Mouse (Mus musculus): Measurements from ENCODE around the gene Gm49405. TPM values are rescaled to one million over a fixed set of nuclear protein-coding genes. Genes with fewer than 3 reads are reported as not detected.
A peak's percentile ranks its signal among the peaks of the same experiment; 100 is the strongest.
"Not testable (repeated sequence)": the region's sequence is repeated elsewhere in the genome, so short reads cannot be mapped to it uniquely, and the experiment has no call there.

Gene Gm49405
- total RNA-seq (2021): 1 to 10 TPM; 1.2 to 1.6 TPM
- long read RNA-seq, experiment 1, partial matches to known transcripts: 1 of 1 reads
- long read RNA-seq, experiment 1, other reads (novel, unspliced or antisense): 0 of 1 reads
- long read RNA-seq, experiment 2: 0 reads

GRCm38 (mm10) chr19:4000119-4000900 is at the start of gene Gm49405, which contains the start of gene Nudt8:
TSS of gene Gm49405 (plus strand) at chr19:4000626.
TSS of gene Nudt8 (plus strand) at chr19:4000580.
- intact Hi-C loops (cut with DNase I): no loop called here
- peak; percentile 94 to 97 for DNase-seq (ENCODE audit: low spot score in 2 of 2)

GRCm38 (mm10) chr19:3951461-3951860 is 49.0 kb upstream of the Gm49405 start:
- DNase-seq (ENCODE audit: low spot score in 2 of 2): no peak

GRCm38 (mm10) chr19:3952099-3952498 is 48.3 kb upstream of the Gm49405 start:
- intact Hi-C loops (cut with DNase I): loop anchor here (10.0 kb wide), 1 partner anchor 133 kb away; the partner anchor contains the start of gene Cabp2
- no peak for DNase-seq (ENCODE audit: low spot score in 2 of 2)

More at GRCm38 (mm10) chr19:3951461-3951860, 49.0 kb upstream of the Gm49405 start:
- intact Hi-C loops (cut with DNase I): loop anchor here (10.0 kb wide), 1 partner anchor 133 kb away; the partner anchor contains the start of gene Cabp2

GRCm38 (mm10) chr19:3955033-3955432 is 45.4 kb upstream of the Gm49405 start:
- intact Hi-C loops (cut with DNase I): loop anchor here (10.0 kb wide), 1 partner anchor 130 kb away; the partner anchor contains the start of gene Cabp2
- DNase-seq (ENCODE audit: low spot score in 2 of 2): no peak

DNA sequence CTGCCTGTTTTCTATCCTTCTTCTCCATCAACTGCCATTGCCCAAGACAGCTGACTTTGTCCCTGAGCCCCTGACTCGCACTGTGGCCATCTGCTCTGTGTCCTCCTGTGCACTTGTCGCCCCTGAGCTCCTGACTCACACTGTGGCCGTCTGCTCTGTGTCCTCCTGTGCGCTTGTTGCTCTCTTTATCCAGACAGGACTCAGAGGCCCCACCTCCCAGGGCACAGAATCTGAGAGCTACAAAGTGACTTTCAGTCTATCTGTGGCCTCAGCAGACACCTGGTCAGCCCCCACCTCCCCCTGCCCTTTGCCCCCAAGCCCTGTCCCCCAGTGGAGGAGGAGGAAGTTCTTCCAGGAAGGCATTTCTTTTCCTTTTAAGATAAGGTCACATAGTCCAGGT is 44.6 kb upstream of the Gm49405 start:
- intact Hi-C loops (cut with DNase I): loop anchor here (10.0 kb wide), 1 partner anchor 129 kb away; the partner anchor contains the start of gene Cabp2
- DNase-seq (ENCODE audit: low spot score in 2 of 2): no peak

GRCm38 (mm10) chr19:3957296-3958036 is 43.0 kb upstream of the Gm49405 start:
- DNase-seq (ENCODE audit: low spot score in 2 of 2): not testable (repeated sequence)

GRCm38 (mm10) chr19:3958470-3958869 is 42.0 kb upstream of the Gm49405 start, which contains the start of gene Aldh3b3:
TSS of gene Aldh3b3 (plus strand) at chr19:3958645.
- DNase-seq (ENCODE audit: low spot score in 2 of 2): no peak
- intact Hi-C loops (cut with DNase I): loop anchor here (10.0 kb wide), 1 partner anchor 126 kb away; the partner anchor contains the start of gene Cabp2

More at GRCm38 (mm10) chr19:3957296-3958036, 43.0 kb upstream of the Gm49405 start:
- intact Hi-C loops (cut with DNase I): loop anchor here (10.0 kb wide), 1 partner anchor 127 kb away; the partner anchor contains the start of gene Cabp2

GRCm38 (mm10) chr19:3959030-3959429 is 41.4 kb upstream of the Gm49405 start:
- intact Hi-C loops (cut with DNase I): loop anchor here (10.0 kb wide), 1 partner anchor 126 kb away; the partner anchor contains the start of gene Cabp2
- no peak for DNase-seq (ENCODE audit: low spot score in 2 of 2)

- intact Hi-C loops (cut with DNase I): no loop called here
- no peak for DNase-seq (ENCODE audit: low spot score in 2 of 2)
These were observed 40.2 kb upstream of the Gm49405 start for GRCm38 (mm10) chr19:3960211-3960610.

GRCm38 (mm10) chr19:3961805-3962204 is 38.6 kb upstream of the Gm49405 start:
- DNase-seq (ENCODE audit: low spot score in 2 of 2); intact Hi-C loops (cut with DNase I): not testable (repeated sequence)

GRCm38 (mm10) chr19:3962469-3962868 is 38.0 kb upstream of the Gm49405 start:
- peak in 1 of 2 experiments; percentile 28 for DNase-seq (ENCODE audit: low spot score in 2 of 2)
- intact Hi-C loops (cut with DNase I): no loop called here

DNA sequence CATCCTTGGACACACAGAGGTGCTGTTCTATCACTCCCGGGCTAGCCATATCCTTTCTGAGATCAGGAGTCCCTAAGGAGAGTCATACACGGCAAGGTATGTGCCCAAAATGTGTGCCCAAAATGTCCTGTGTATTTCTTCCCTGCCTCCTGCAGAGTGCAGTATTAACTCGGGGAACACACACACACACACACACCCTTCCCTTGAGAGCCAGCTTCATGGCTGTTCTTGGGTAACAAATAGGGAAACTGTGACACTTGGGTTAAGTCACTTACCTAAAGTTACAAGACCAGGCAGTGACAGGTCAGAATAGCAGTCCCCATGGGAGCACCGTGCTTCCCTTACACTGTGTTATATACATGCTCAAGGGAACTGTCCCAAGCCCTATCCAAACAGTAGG is 36.4 kb upstream of the Gm49405 start:
- no peak for DNase-seq (ENCODE audit: low spot score in 2 of 2)
- intact Hi-C loops (cut with DNase I): no loop called here

DNA sequence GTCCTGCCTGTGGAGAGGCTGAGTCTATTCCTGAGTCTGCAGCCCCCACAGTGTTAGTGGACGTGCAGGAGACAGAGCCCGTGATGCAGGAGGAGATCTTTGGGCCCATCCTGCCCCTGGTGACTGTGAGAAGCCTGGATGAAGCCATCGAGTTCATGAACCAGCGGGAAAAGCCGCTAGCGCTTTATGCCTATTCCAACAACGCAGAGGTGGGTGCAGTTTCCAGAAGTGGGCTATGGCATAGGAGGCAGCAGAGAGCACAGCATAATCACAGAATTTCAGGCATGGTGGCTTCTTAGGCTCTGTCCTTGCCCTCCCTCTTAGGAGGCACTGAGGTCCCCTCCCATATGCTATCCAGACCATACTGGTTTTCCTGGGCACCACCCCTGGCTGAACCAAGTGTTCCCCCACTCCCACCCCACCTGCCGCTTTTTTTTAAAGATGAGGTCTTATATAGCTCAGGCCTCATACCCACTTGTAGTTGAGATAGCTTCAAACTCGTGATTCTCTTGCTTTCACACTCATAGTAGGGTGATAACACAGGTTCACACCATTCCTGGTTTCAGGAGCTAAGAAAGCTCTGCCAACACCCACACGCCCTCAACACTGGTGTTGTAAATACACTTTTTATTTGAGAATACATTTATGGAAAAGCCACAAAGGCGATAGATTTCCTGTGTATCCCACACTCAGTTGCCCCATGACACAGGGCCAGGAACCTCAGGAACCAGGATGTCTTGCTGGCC is 33.9 kb upstream of the Gm49405 start:
- intact Hi-C loops (cut with DNase I): no loop called here
- DNase-seq (ENCODE audit: low spot score in 2 of 2): peak in 1 of 2 experiments; percentile 45

- intact Hi-C loops (cut with DNase I): no loop called here
- no peak for DNase-seq (ENCODE audit: low spot score in 2 of 2)
These were observed 33.2 kb upstream of the Gm49405 start for GRCm38 (mm10) chr19:3967258-3967657.

DNA sequence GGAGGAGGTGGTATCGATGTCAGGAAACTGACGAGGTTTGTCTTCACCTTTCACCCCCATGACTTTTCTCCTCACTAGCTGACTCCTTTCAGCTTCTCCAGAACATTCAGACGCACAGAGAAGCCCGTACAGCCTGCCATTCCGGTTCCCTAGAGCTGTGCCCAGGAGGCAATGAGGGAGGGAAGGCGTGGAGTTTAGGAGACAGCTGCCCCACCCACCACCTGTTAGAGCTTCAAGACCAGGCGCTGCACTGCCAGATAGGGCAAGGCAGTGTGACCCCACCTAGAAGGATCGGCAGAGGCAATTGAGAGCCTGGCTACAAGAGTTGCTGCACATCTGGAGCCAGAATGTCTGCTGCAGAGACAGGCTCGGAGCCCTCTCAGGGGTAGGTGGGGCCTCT is 28.2 kb upstream of the Gm49405 start, which contains the start of gene Aldh3b2:
TSS of gene Aldh3b2 (plus strand) at position 100 of the 400 bp plus-strand sequence.
- intact Hi-C loops (cut with DNase I): no loop called here

DNA sequence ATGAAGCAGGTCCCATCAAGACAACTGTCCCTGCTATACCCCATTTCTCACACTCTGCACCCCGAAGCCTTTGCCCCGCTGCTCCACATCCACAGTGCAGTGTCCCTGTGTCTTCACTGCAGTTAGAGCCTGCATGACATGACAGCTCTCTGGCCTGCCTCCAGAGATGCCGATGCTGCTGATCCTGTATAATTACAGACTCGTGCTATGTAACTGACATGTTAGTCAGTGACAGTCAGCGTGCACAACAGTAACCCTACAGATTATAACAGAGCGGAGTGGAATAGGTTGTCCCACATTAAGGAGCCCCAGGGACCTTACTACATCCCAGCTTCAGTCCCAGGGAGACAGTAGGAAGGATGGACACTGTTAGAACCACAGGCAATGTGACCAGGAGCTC is 25.8 kb upstream of the Gm49405 start:
- DNase-seq (ENCODE audit: low spot score in 2 of 2); intact Hi-C loops (cut with DNase I): not testable (repeated sequence)

More for the DNA sequence above, 28.2 kb upstream of the Gm49405 start, which contains the start of gene Aldh3b2:
- DNase-seq (ENCODE audit: low spot score in 2 of 2): no peak

DNA sequence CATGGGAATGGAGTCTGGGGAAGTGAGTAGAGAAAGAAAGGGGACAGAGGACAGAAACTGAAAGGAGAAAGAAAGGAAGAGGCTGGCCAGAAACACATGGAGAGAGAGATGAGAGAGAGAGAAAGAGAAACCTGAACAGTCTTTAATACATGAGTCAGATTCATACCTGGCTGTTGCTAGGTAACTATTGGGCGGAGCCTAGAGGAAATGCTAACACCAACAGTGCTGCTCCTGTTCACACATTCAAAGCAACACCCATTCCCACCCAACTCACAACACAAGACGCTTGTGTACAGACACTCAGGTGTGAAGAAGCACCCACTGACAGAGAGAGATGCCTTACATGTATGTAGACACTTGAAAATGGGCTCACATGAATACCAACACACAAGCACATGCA is 24.6 kb upstream of the Gm49405 start:
- no peak for DNase-seq (ENCODE audit: low spot score in 2 of 2)
- intact Hi-C loops (cut with DNase I): no loop called here

GRCm38 (mm10) chr19:3980309-3980708 is 20.1 kb upstream of the Gm49405 start:
- DNase-seq (ENCODE audit: low spot score in 2 of 2): peak; percentile 88 to 93
- intact Hi-C loops (cut with DNase I): loop anchor here (2.0 kb wide), 1 partner anchor 34 kb away; no protein-coding TSS in a partner anchor
